Mouse (Mus musculus) heart, embryonic 14.5 days (tissue): ENCODE results near the gene Adgra1. TPM values are rescaled to one million over a fixed set of nuclear protein-coding genes. Genes with fewer than 3 reads are reported as not detected.

ENCODE experiments used
- polyA plus RNA-seq: library from polyadenylated mRNA; unstranded; fragments of >200 nt; fragmentation: Nextera tagmentation; extraction: Ambion mirVana; gene quantifications from 2 replicates; pipeline ENCODE4 v1.2.1, GENCODE M21; 2014

Adgra1 gene
- polyA plus RNA-seq, 1 experiment from 2014 or later = 0.19 TPM

Other genes with a start within 250 kb of the Adgra1 start
- not detected in 2 replicates for gene Cfap46, start 150.4 kb upstream of the Adgra1 start, polyA plus RNA-seq
- 0.09 and 0.16 TPM in 2 replicates for gene Kndc1, start 60.5 kb downstream of the Adgra1 start, polyA plus RNA-seq
- gene Utf1, start 109.6 kb downstream of the Adgra1 start, polyA plus RNA-seq = not detected in 2 replicates
- 0.22 TPM in 1 of 2 replicates, not detected in the other for gene 6430531B16Rik, start 144.6 kb downstream of the Adgra1 start, polyA plus RNA-seq
- gene Adam8, start 158.4 kb downstream of the Adgra1 start, polyA plus RNA-seq = 0.82 and 1.5 TPM in 2 replicates
- gene Zfp511, start 202.2 kb downstream of the Adgra1 start, polyA plus RNA-seq = 33.7 and 34.6 TPM in 2 replicates
- gene Tubgcp2, start 202.5 kb downstream of the Adgra1 start, polyA plus RNA-seq = 32.8 and 34.2 TPM in 2 replicates
- not detected in 2 replicates for gene Msx3, start 214.9 kb downstream of the Adgra1 start, polyA plus RNA-seq
- gene Caly, start 248.4 kb downstream of the Adgra1 start, polyA plus RNA-seq = 0.20 and 0.42 TPM in 2 replicates